Comparison of ENCODE assay signal across 8 mouse cellular contexts in genomic region chr6:83711725-83712475, GRCm38 (mm10). TPM values are rescaled to one million over a fixed set of nuclear protein-coding genes. Genes with fewer than 3 reads are reported as not detected.
DNase-seq lines count a peak whose midpoint lies in the region; ATAC-seq and TF ChIP-seq lines count a peak whose summit lies in the region.

No protein-coding gene starts in this region.

- no peak for TF ChIP-seq CTCF in heart, adult 2 months (IDR thresholded peaks at IDR 0.05)
- TF ChIP-seq CTCF in C2C12 (IDR thresholded peaks at IDR 0.05; ENCODE audit: control insufficient read depth, insufficient read depth, insufficient read length): no peak

- no peak for TF ChIP-seq POLR2A in heart, adult 2 months (IDR thresholded peaks at IDR 0.05; ENCODE audit: insufficient read depth, low read depth, low read length)

- H3K79me2 ChIP-seq in heart, adult 2 months (replicated peaks; ENCODE audit: control insufficient read depth, insufficient read depth, low read length): no peaks in the 10 kb centered on the region
- no peaks in the 10 kb centered on the region for H3K79me2 ChIP-seq in C2C12 (ENCODE audit: control insufficient read depth, insufficient read depth)

- no peak overlapping the region for H3K9ac ChIP-seq in heart, adult 2 months (ENCODE audit: low read depth, low read length)
- H3K9ac ChIP-seq in forebrain, embryonic 16.5 days (replicated peaks; ENCODE audit: low read depth, low read length): no peak overlapping the region; the same call in 1 of the 2 replicates
- H3K9ac ChIP-seq in midbrain, embryonic 11.5 days (ENCODE audit: low read length): peak overlapping the region; percentile 24; the same call in 1 of the 2 replicates

- intact Hi-C loops in heart, adult 2 months (cut with DNase I): no loop called here
- intact Hi-C loops in heart, postnatal 36 days (cut with DNase I): no loop called here

- no peak for ATAC-seq in forebrain, embryonic 16.5 days
- peak; percentile 9; the same call in 1 of the 2 replicates for ATAC-seq in midbrain, embryonic 11.5 days (ENCODE audit: low FRiP score)

- H3K36me3 ChIP-seq in heart, adult 2 months (ENCODE audit: control insufficient read depth, insufficient read depth, low read length): no peaks in the 10 kb centered on the region
- H3K36me3 ChIP-seq in C2C12 (ENCODE audit: control insufficient read depth, insufficient read depth): no peaks in the 10 kb centered on the region
- H3K36me3 ChIP-seq in forebrain, embryonic 16.5 days (ENCODE audit: control insufficient read depth, insufficient read depth): no peaks in the 10 kb centered on the region
- H3K36me3 ChIP-seq in midbrain, embryonic 11.5 days (ENCODE audit: control insufficient read depth, insufficient read depth, low read length): no peaks in the 10 kb centered on the region

- TF ChIP-seq EP300 in heart, adult 2 months (IDR thresholded peaks at IDR 0.05; ENCODE audit: insufficient read depth, low read depth, low read length): no peak

- H3K4me3 ChIP-seq in heart, adult 2 months: peak overlapping the region; percentile 37; the same call in 1 of the 2 replicates
- peak overlapping the region; percentile 30 for H3K4me3 ChIP-seq in C2C12 (ENCODE audit: insufficient read depth, poor library complexity, severe bottlenecking)
- peak overlapping the region; percentile 9 for H3K4me3 ChIP-seq in forebrain, embryonic 16.5 days (replicated peaks; ENCODE audit: low read length)
- peak overlapping the region; percentile 43 for H3K4me3 ChIP-seq in midbrain, embryonic 11.5 days (ENCODE audit: low read depth, low read length)

- H3K4me2 ChIP-seq in forebrain, embryonic 16.5 days (ENCODE audit: low read length): peak overlapping the region; percentile 64
- H3K4me2 ChIP-seq in midbrain, embryonic 11.5 days: peak overlapping the region; percentile 82

- DNase-seq in heart, adult 2 months: no peak
- DNase-seq in heart, postnatal 36 days: no peak
- peak; percentile 96 for DNase-seq in midbrain, embryonic 11.5 days (ENCODE audit: low spot score, missing footprints)
- DNase-seq in layer of hippocampus, adult 9-10 months (ENCODE audit: low spot score): no peak
- DNase-seq in urinary bladder, postnatal 36 days (ENCODE audit: low spot score in 2 of 2): no peak
- DNase-seq in cerebellum, adult 18-20 months: no peak

- peaks cover 47% of the 10 kb centered on the region for H3K27me3 ChIP-seq in heart, adult 2 months (ENCODE audit: control insufficient read depth, insufficient read depth, low read length)
- H3K27me3 ChIP-seq in C2C12 (ENCODE audit: control insufficient read depth, insufficient read depth, insufficient read length): peaks cover 60% of the 10 kb centered on the region
- H3K27me3 ChIP-seq in forebrain, embryonic 16.5 days (replicated peaks; ENCODE audit: control insufficient read depth, insufficient read depth, low read length): peaks cover 84% of the 10 kb centered on the region
- H3K27me3 ChIP-seq in midbrain, embryonic 11.5 days (ENCODE audit: control insufficient read depth, insufficient read depth, low read length): peaks cover 95% of the 10 kb centered on the region

- H3K9me3 ChIP-seq in forebrain, embryonic 16.5 days (ENCODE audit: control insufficient read depth, low read length): no peaks in the 10 kb centered on the region
- no peaks in the 10 kb centered on the region for H3K9me3 ChIP-seq in midbrain, embryonic 11.5 days (ENCODE audit: control insufficient read depth, low read length)

- H3ac ChIP-seq in C2C12 (ENCODE audit: control insufficient read depth, insufficient read length, low read depth): peak overlapping the region; percentile 48

- H3K79me3 ChIP-seq in C2C12 (ENCODE audit: low read depth): no peaks in the 10 kb centered on the region

- WGBS in heart, adult 2 months: 8% methylated on average over 45 of the region's 45 CpGs
- WGBS in forebrain, embryonic 16.5 days: 1% methylated on average over 45 of the region's 45 CpGs
- under 1% methylated on average over 42 of the region's 45 CpGs for WGBS in midbrain, embryonic 11.5 days

- H3K27ac ChIP-seq in heart, adult 2 months: no peak overlapping the region
- no peak overlapping the region for H3K27ac ChIP-seq in forebrain, embryonic 16.5 days (ENCODE audit: low read length)
- no peak overlapping the region for H3K27ac ChIP-seq in midbrain, embryonic 11.5 days (ENCODE audit: low read depth, low read length)

- H3K4me1 ChIP-seq in heart, adult 2 months (ENCODE audit: control insufficient read depth, insufficient read depth, low read length): peaks cover 3% of the 10 kb centered on the region
- H3K4me1 ChIP-seq in forebrain, embryonic 16.5 days (replicated peaks; ENCODE audit: control insufficient read depth, insufficient read depth, low read length): peaks cover 23% of the 10 kb centered on the region
- H3K4me1 ChIP-seq in midbrain, embryonic 11.5 days (ENCODE audit: control insufficient read depth, insufficient read depth, low read length): peaks cover 18% of the 10 kb centered on the region

TF ChIP-seq in C2C12, 6 proteins besides CTCF, POLR2A, EP300 and RAD21:
- TF ChIP-seq MYOG (IDR thresholded peaks at IDR 0.05; ENCODE audit: control insufficient read depth, extremely low read depth, insufficient read length) (no peak), CEBPB (IDR thresholded peaks at IDR 0.05; ENCODE audit: low read depth) (no peak), MAX (IDR thresholded peaks at IDR 0.05) (no peak), USF1 (IDR thresholded peaks at IDR 0.05; ENCODE audit: low read depth) (no peak), FOSL1 (IDR thresholded peaks at IDR 0.05; ENCODE audit: insufficient read depth, low read length, poor library complexity, severe bottlenecking) (no peak), MYOD1 (IDR thresholded peaks at IDR 0.05; ENCODE audit: control insufficient read depth, insufficient read length, low read depth) (no peak)
TF ChIP-seq in C2C12: peak in this region for 0.

RNA-seq across cellular contexts. Expression of gene Vax2, which starts 0.8 kb away (rescaled TPM):
- not detected for total RNA-seq in heart, adult 2 months (2021)
- not detected in 2 replicates for polyA plus RNA-seq in heart, adult 2 months (2012; rRNA removed)
- total RNA-seq in heart, postnatal 36 days (2021): not detected
- 1.1 TPM for polyA plus RNA-seq in C2C12 (2012; fragmentation: generic; extraction: Trizol)
- polyA plus RNA-seq in forebrain, embryonic 16.5 days (2015; fragmentation: Nextera tagmentation; extraction: Ambion mirVana): not detected in 2 replicates
- 0.25 and 0.26 TPM in 2 replicates for polyA plus RNA-seq in midbrain, embryonic 11.5 days (2014; fragmentation: Nextera tagmentation; extraction: Ambion mirVana)

RNA-seq across cellular contexts. Expression of gene Atp6v1b1, which starts 30.9 kb away (rescaled TPM):
- total RNA-seq in heart, adult 2 months (2021): not detected
- polyA plus RNA-seq in heart, adult 2 months (2012; rRNA removed): 1.4 TPM in 1 of 2 replicates, not detected in the other
- total RNA-seq in heart, postnatal 36 days (2021): not detected
- polyA plus RNA-seq in C2C12 (2012; fragmentation: generic; extraction: Trizol): not detected
- polyA plus RNA-seq in forebrain, embryonic 16.5 days (2015; fragmentation: Nextera tagmentation; extraction: Ambion mirVana): 0.24 TPM in 2 replicates
- polyA plus RNA-seq in midbrain, embryonic 11.5 days (2014; fragmentation: Nextera tagmentation; extraction: Ambion mirVana): not detected in 2 replicates

RNA-seq across cellular contexts. Expression of gene Cd207, which starts 34.2 kb away (rescaled TPM):
- total RNA-seq in heart, adult 2 months (2021): 1 to 10 TPM in 1 of 2 experiments, under 1 TPM in 1; 0.86 to 1.1 TPM
- polyA plus RNA-seq in heart, adult 2 months (2012; rRNA removed): 1.6 and 4.2 TPM in 2 replicates
- total RNA-seq in heart, postnatal 36 days (2021): under 1 TPM; 0.79 to 0.83 TPM
- not detected for polyA plus RNA-seq in C2C12 (2012; fragmentation: generic; extraction: Trizol)
- not detected in 2 replicates for polyA plus RNA-seq in forebrain, embryonic 16.5 days (2015; fragmentation: Nextera tagmentation; extraction: Ambion mirVana)
- not detected in 2 replicates for polyA plus RNA-seq in midbrain, embryonic 11.5 days (2014; fragmentation: Nextera tagmentation; extraction: Ambion mirVana)

RNA-seq across cellular contexts. Expression of gene Ankrd53, which starts 50.5 kb away (rescaled TPM):
- not detected for total RNA-seq in heart, adult 2 months (2021)
- 0.12 TPM in 1 of 2 replicates, not detected in the other for polyA plus RNA-seq in heart, adult 2 months (2012; rRNA removed)
- total RNA-seq in heart, postnatal 36 days (2021): not detected
- 0.04 TPM for polyA plus RNA-seq in C2C12 (2012; fragmentation: generic; extraction: Trizol)
- 0.18 TPM in 1 of 2 replicates, not detected in the other for polyA plus RNA-seq in forebrain, embryonic 16.5 days (2015; fragmentation: Nextera tagmentation; extraction: Ambion mirVana)
- 0.18 TPM in 1 of 2 replicates, not detected in the other for polyA plus RNA-seq in midbrain, embryonic 11.5 days (2014; fragmentation: Nextera tagmentation; extraction: Ambion mirVana)

RNA-seq across cellular contexts. Expression of gene Clec4f, which starts 55.9 kb away (rescaled TPM):
- total RNA-seq in heart, adult 2 months (2021): under 1 TPM; 0.27 to 0.57 TPM
- polyA plus RNA-seq in heart, adult 2 months (2012; rRNA removed): 0.23 TPM in 1 of 2 replicates, not detected in the other
- total RNA-seq in heart, postnatal 36 days (2021): not detected
- polyA plus RNA-seq in C2C12 (2012; fragmentation: generic; extraction: Trizol): not detected
- polyA plus RNA-seq in forebrain, embryonic 16.5 days (2015; fragmentation: Nextera tagmentation; extraction: Ambion mirVana): not detected in 2 replicates
- not detected in 2 replicates for polyA plus RNA-seq in midbrain, embryonic 11.5 days (2014; fragmentation: Nextera tagmentation; extraction: Ambion mirVana)
